Mouse (Mus musculus): ENCODE data around the gene Emid1. TPM values are rescaled to one million over a fixed set of nuclear protein-coding genes. Genes with fewer than 3 reads are reported as not detected.
A peak's percentile ranks its signal among the peaks of the same experiment; 100 is the strongest.

Emid1 gene
- 1 to 10 TPM; 2.1 to 2.2 TPM for total RNA-seq (2021)

- DNase-seq (ENCODE audit: low spot score), result no peak
- intact Hi-C loops (cut with DNase I), result no loop called here
Measured at GRCm38 (mm10) chr11:5151680-5152337, at the start of gene Emid1. Gene Emid1, minus strand, starts transcription at chr11:5152257.

- intact Hi-C loops (cut with DNase I), result no loop called here
- no peak for DNase-seq (ENCODE audit: low spot score)
Measured at GRCm38 (mm10) chr11:5199879-5200278, 47.8 kb upstream of the Emid1 start.

GRCm38 (mm10) chr11:5197068-5197467, 45.0 kb upstream of the Emid1 start:
- intact Hi-C loops (cut with DNase I), result no loop called here
- DNase-seq (ENCODE audit: low spot score), result no peak

GRCm38 (mm10) chr11:5196583-5196982, 44.5 kb upstream of the Emid1 start:
- no peak for DNase-seq (ENCODE audit: low spot score)
- intact Hi-C loops (cut with DNase I), result no loop called here

DNA sequence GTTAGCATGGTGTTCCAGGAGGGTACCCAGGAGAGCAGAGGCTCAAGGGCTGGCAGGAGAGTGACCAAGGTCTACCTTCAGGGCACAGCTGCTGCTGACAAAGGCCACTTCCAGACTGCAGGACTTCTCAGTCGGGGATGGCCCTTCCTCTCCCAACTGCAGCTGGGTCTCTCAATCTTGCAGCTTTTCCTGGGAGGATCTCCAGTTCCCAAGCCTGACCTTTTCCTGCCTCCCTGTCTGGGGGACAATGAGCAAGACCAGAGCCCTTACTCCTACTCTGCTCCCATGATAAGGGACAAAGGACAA, 41.5 kb upstream of the Emid1 start:
- intact Hi-C loops (cut with DNase I), result loop anchor here (5.0 kb wide), 1 partner anchor 64 kb away; no protein-coding TSS in a partner anchor

DNA sequence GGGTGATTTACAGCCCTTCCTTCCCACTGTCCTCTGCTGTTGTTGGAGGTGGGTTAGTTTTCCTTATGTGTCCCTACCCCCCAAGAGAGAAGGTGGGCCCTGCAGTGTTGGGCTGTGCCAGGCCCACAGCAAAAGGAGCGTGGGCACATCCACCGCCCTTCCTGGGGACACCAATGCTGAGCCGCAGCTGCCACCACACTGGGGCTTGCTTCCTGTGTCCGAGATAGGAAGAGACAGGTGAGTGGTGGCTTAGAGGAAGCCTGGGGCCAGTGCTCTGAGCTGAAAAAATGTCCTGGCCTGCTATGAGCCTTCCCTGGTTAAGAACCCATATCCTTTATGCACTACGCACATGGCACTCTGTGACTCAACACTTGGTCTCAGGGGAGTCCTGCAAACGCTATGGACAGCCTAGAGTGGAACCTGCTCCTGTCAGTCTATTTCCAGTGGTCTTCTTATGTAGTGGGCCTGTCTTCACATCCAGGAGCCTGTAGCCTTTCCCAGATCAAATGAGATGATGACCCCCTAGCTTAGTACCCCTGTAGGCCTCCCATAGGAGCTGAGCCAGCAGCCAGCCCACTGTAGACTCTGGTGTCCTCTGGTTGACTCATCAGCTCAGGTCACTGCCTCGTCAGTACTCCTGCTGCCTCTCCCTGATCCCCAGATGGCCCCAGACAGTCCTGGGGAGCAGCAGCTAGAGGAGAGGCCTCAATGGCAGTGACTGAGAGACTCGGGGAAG, 41.0 kb upstream of the Emid1 start:
- DNase-seq (ENCODE audit: low spot score), result no peak
- intact Hi-C loops (cut with DNase I), result loop anchor here (5.0 kb wide), 1 partner anchor 64 kb away; no protein-coding TSS in a partner anchor

More for the DNA sequence above, 41.5 kb upstream of the Emid1 start:
- DNase-seq (ENCODE audit: low spot score), result no peak

DNA sequence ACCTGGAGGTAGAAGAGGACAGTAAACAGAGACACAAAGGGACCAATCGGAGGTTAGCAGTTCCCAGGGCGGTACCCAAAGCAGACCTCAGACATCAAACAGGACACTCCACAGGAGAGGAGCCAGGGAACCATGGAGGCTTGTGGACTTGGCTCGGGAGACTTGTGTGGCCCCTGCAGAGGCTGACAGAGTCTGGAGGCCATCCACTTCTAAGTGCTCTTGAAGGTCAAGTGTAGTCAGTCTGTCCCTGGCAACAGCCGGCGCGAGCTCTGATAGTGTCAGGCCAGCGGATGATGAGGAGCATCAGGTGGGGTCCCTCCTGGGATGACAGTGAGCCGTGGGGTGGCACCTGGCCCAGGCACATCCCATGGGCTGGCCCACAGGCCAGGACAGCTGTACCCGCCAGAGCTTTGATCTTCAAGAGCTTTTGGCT, 40.0 kb upstream of the Emid1 start:
- DNase-seq (ENCODE audit: low spot score), result peak; percentile 23
- intact Hi-C loops (cut with DNase I), result loop anchor here (5.0 kb wide), 1 partner anchor 65 kb away; no protein-coding TSS in a partner anchor

GRCm38 (mm10) chr11:5189239-5189933, 37.3 kb upstream of the Emid1 start:
- DNase-seq (ENCODE audit: low spot score), result no peak
- intact Hi-C loops (cut with DNase I), result no loop called here

DNA sequence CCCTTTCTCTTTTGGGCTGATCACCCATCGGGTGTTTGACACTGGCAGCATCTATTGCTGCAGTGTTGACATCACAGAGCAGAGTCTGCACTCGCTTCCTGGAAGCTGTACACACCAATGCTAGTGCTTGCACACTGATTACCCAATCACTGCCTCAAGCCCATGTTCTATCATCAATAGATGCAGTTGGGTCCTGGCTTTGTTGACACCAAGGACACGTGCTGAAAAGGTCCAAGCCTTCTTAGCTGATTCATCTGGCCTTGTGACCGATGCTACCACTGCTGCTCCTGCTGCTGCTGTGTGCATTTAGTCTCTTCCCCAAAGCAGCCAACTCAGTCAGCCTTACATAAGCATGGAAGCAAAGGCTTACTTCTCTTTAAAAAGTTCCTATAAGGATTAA, 36.1 kb upstream of the Emid1 start:
- intact Hi-C loops (cut with DNase I), result no loop called here
- DNase-seq (ENCODE audit: low spot score), result no peak

DNA sequence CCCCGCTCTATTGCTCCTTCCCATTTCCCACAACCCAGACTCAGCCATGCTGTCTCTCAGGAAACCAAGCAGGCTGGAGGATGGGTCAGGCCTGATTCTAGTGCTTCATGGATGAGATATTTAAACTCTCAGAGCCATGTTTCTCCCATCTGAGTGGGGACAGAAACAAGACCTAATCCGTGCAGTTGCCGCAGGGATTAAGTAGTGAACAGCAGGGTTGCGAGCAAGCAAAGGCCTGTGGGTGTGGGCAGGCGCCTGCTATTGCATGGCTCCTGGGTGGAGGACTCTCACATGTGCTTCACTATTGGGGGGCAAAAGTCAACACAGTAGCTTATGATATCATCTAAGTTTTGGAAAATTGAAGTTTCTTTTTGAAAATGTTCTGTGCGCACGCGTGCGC, 32.8 kb upstream of the Emid1 start:
- no peak for DNase-seq (ENCODE audit: low spot score)
- intact Hi-C loops (cut with DNase I), result loop anchor here (5.0 kb wide), 2 partner anchors 102 to 287 kb away; no protein-coding TSS in a partner anchor

DNA sequence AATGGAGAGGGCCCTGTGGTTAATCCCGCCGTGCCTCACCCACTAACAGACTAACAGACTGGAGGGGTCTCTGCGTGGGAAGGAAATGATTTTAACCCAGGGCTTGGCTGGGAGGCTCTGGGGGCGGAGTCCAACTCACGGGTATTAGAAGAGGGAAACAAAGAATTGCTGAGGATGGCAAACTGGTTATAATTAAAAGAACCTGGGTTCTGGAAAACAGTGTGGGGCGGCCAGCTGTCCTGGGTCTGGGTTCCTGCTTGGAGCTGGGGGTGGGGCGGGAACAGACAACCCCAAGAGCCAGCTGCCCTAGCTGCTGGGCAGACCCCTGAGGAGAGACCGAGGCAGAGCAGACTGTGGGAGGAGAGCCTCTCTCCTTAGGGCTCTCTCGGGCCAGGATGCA, 32.2 kb upstream of the Emid1 start:
- intact Hi-C loops (cut with DNase I), result loop anchor here (5.0 kb wide), 2 partner anchors 103 to 288 kb away; no protein-coding TSS in a partner anchor
- no peak for DNase-seq (ENCODE audit: low spot score)

DNA sequence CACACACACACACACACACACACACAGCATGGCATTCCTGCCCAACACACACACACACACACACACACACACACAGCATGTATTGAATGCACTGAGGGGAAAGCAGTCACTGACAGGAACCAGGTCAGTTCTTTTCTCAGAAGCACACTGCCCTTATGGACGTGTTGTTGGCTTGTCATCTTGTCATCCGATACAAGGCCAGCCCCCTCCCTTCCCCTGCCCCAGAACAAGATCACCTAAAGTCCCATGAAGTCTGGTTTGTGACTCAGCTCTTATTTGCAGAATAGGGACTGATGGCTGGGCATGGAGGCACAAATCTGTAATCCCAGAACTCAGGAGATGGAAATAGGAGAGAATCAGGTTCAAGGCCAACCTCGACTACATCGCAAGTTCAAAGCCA, 30.8 kb upstream of the Emid1 start:
- no peak for DNase-seq (ENCODE audit: low spot score)
- intact Hi-C loops (cut with DNase I), result loop anchor here (5.0 kb wide), 2 partner anchors 104 to 289 kb away; no protein-coding TSS in a partner anchor

DNA sequence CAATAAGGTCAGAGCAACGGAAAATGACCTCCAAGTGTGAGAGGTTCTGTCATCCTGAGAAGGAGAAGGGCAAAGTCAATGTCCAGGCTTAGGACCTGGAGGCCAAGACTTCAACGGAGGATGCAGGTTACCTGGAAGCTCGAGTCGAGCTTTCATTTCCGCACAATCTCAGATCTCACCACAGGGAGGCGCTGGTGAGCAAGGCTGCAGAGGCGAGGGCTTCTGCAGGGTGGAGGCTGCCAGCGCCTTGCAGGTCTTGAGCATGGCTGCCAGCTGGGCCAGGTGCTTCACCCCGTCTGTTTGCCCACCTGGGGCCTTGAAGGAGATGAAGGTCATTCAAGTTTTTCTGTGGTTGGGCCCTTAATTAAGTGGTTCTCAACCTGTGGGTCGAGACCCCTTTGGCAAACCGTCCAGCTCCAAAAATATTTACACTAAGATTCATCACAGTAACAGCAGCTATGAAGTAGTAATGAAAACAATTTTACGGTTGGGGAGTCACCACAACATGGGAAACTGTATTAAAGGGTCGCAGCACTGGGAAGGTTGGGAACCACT, 29.9 kb upstream of the Emid1 start:
- peak; percentile 26 for DNase-seq (ENCODE audit: low spot score)
- intact Hi-C loops (cut with DNase I), result loop anchor here (5.0 kb wide), 2 partner anchors 105 to 290 kb away; no protein-coding TSS in a partner anchor

GRCm38 (mm10) chr11:5179391-5179790, 27.3 kb upstream of the Emid1 start:
- intact Hi-C loops (cut with DNase I), result no loop called here
- no peak for DNase-seq (ENCODE audit: low spot score)

GRCm38 (mm10) chr11:5177171-5177570, 25.1 kb upstream of the Emid1 start:
- DNase-seq (ENCODE audit: low spot score), result no peak
- intact Hi-C loops (cut with DNase I), result no loop called here

GRCm38 (mm10) chr11:5176685-5177084, 24.6 kb upstream of the Emid1 start:
- no peak for DNase-seq (ENCODE audit: low spot score)
- intact Hi-C loops (cut with DNase I), result no loop called here

- no peak for DNase-seq (ENCODE audit: low spot score)
- intact Hi-C loops (cut with DNase I), result no loop called here
Measured at GRCm38 (mm10) chr11:5175866-5176265, 23.8 kb upstream of the Emid1 start.

DNA sequence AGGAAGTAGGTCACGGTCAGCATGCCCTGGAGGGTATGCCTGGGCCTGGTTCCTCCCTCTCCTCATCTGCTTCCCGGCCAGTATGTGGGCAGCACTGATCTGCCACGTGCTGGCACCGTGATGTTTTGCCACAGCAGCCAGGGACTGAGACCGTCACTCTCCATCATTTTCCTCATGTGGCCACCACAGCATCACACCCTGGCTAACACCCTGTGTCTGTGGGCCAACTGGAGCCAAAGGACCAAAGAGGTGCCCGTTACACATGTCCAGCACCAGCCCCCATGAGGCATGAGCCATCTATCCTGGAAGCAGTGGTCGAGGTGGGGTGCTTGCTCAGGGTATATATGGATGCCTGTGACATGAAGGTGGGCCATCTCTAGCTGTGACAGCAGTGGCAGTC, 23.1 kb upstream of the Emid1 start:
- DNase-seq (ENCODE audit: low spot score), result no peak
- intact Hi-C loops (cut with DNase I), result no loop called here

DNA sequence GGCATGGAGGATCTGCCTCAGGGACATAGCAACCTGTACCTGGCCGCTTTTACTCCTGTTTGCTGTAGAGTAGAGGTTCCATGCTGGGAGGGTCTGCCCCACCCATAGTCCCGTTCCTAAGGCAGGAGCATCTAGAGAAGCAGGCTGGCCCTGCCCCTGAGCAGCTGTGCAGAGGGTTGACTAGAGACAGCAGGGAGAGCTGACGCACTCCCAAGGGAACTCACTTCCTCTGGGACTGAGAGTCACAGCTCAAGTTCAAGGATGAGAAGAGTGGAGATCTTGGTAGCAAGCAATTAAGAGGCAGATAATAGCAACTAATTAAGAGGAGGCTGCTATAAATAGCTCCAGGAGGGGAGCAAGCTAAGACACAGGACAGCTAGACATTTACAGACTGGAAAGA, 20.8 kb upstream of the Emid1 start:
- intact Hi-C loops (cut with DNase I), result no loop called here
- DNase-seq (ENCODE audit: low spot score), result no peak

DNA sequence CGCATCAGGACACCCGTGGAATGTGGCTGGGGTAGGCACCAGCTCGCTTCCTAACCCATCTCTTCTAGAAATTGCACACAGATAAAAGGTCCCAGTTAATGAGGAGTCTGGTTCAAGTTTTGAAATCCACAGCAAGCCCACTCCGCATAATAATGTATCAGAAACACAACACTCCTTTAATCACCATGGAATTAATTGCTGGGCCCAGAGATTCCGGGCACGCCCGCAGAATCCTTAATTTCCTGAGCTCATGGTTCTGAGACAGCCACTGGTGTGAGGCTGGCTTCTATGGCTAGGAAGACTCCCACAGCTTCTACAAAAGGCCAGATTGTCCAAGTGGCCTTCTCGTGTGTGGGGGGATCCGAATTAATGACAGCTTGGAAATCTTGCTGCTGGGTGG, 15.3 kb upstream of the Emid1 start:
- intact Hi-C loops (cut with DNase I), result no loop called here
- no peak for DNase-seq (ENCODE audit: low spot score)
